Mouse (Mus musculus) T-helper 1 cell (primary cell): ENCODE results near the gene Dqx1.

ENCODE experiments used
- in situ Hi-C: fragments of 300-600 bp; cut with MboI, MseI; formaldehyde crosslinking; loops from one replicate; pipeline ENCODE4 v1.15.1; 2025; ENCODE audit warnings: high pct_unique_total_duplicates

Gene Dqx1

GRCm38 (mm10) chr6:83033249-83034185 is 24.1 kb upstream of the Dqx1 start, which contains the start of the genes Dok1 and Loxl3:
Dok1 (minus strand) TSS chr6:83033471.
Loxl3 (plus strand) TSS chr6:83034173.
- in situ Hi-C loops, result no loop called here

- in situ Hi-C loops, result no loop called here
These were observed 23.1 kb upstream of the Dqx1 start for GRCm38 (mm10) chr6:83034463-83035055.

GRCm38 (mm10) chr6:83037188-83037587 is 20.5 kb upstream of the Dqx1 start:
- in situ Hi-C loops, result no loop called here

GRCm38 (mm10) chr6:83038496-83039012 is 19.1 kb upstream of the Dqx1 start:
- in situ Hi-C loops, result no loop called here

GRCm38 (mm10) chr6:83040601-83041000 is 17.0 kb upstream of the Dqx1 start:
- in situ Hi-C loops, result no loop called here

- in situ Hi-C loops, result no loop called here
These were observed 14.1 kb upstream of the Dqx1 start for GRCm38 (mm10) chr6:83043561-83043960.

GRCm38 (mm10) chr6:83043993-83044392 is 13.7 kb upstream of the Dqx1 start:
- in situ Hi-C loops, result no loop called here

- in situ Hi-C loops, result no loop called here
These were observed 12.9 kb upstream of the Dqx1 start for GRCm38 (mm10) chr6:83044742-83045141.

- in situ Hi-C loops, result no loop called here
These were observed 8.3 kb upstream of the Dqx1 start for GRCm38 (mm10) chr6:83049367-83049766.

GRCm38 (mm10) chr6:83053136-83053960 is 4.3 kb upstream of the Dqx1 start:
- in situ Hi-C loops, result no loop called here

GRCm38 (mm10) chr6:83054074-83054851 is 3.4 kb upstream of the Dqx1 start, which contains the start of gene Aup1:
Aup1 (plus strand) TSS chr6:83054521.
- in situ Hi-C loops, result no loop called here

- in situ Hi-C loops, result no loop called here
These were observed 2.7 kb upstream of the Dqx1 start, which contains the start of gene Htra2 for GRCm38 (mm10) chr6:83054871-83055431. Htra2 (minus strand) TSS chr6:83055273.

- in situ Hi-C loops, result no loop called here
These were observed 1.1 kb downstream of the Dqx1 start for GRCm38 (mm10) chr6:83058725-83059124.

GRCm38 (mm10) chr6:83065995-83066394 is 8.4 kb downstream of the Dqx1 start:
- in situ Hi-C loops, result no loop called here

- in situ Hi-C loops, result no loop called here
These were observed 8.8 kb downstream of the Dqx1 start for GRCm38 (mm10) chr6:83066441-83066840.

GRCm38 (mm10) chr6:83068221-83068620 is 10.6 kb downstream of the Dqx1 start:
- in situ Hi-C loops, result no loop called here

- in situ Hi-C loops, result no loop called here
These were observed 11.3 kb downstream of the Dqx1 start for GRCm38 (mm10) chr6:83068706-83069487.

- in situ Hi-C loops, result no loop called here
These were observed 12.0 kb downstream of the Dqx1 start for GRCm38 (mm10) chr6:83069488-83070246.

GRCm38 (mm10) chr6:83070247-83070310 is 12.4 kb downstream of the Dqx1 start, which contains the start of gene Tlx2:
Tlx2 (minus strand) TSS chr6:83070293.
- in situ Hi-C loops, result no loop called here
